ENCODE assay signal across 10 mouse cellular contexts in genomic region chr2:69275875-69276274, GRCm38 (mm10).
DNase-seq lines count a peak whose midpoint lies in the region; ATAC-seq and TF ChIP-seq lines count a peak whose summit lies in the region.
"Had no signal": no experiment of that assay in that cellular context is flagged by ENCODE, and none has a peak within 500 bp of the region (broad histone marks: within the 10 kb centered on the region; RNA-seq: fewer than 3 reads in every experiment).

No protein-coding gene starts in this region.

- TF ChIP-seq POLR2A in MEL (IDR thresholded peaks at IDR 0.05; ENCODE audit: control insufficient read depth in 1 of 2, insufficient read depth in 1 of 2, low read depth in 1 of 2, low read length in 2 of 2, poor library complexity in 1 of 2), result no peak

- no peak overlapping the region for H3K9ac ChIP-seq in MEL (ENCODE audit: control insufficient read depth, low read depth, low read length, poor library complexity, severe bottlenecking)
- no peak overlapping the region for H3K9ac ChIP-seq in liver, embryonic 14.5 days (replicated peaks)
- H3K9ac ChIP-seq: embryonic facial prominence, embryonic 13.5 days; limb, embryonic 13.5 days had no signal

- peak; percentile 95 for ATAC-seq in common myeloid progenitor, adult 5-6 weeks (replicated peaks; ENCODE audit: low read depth, poor library complexity, severe bottlenecking)
- no peak for ATAC-seq in liver, embryonic 14.5 days (ENCODE audit: insufficient read depth)
- ATAC-seq in megakaryocyte-erythroid progenitor cell, adult 5-6 weeks (replicated peaks; ENCODE audit: low FRiP score, low TSS enrichment, poor library complexity, severe bottlenecking), result no peak

- H3K36me3 ChIP-seq in MEL (ENCODE audit: control insufficient read depth in 1 of 2, insufficient read depth in 2 of 2, low read length in 2 of 2), result no peaks in the 10 kb centered on the region
- H3K36me3 ChIP-seq in liver, embryonic 14.5 days (replicated peaks; ENCODE audit: control insufficient read depth, insufficient read depth, low read depth), result no peaks in the 10 kb centered on the region
- H3K36me3 ChIP-seq: embryonic facial prominence, embryonic 13.5 days; limb, embryonic 13.5 days had no signal

- H3K9me3 ChIP-seq in MEL (replicated peaks; ENCODE audit: insufficient read depth, low read length), result no peaks in the 10 kb centered on the region
- no peaks in the 10 kb centered on the region for H3K9me3 ChIP-seq in liver, embryonic 14.5 days (ENCODE audit: control insufficient read depth, low read length)
- H3K9me3 ChIP-seq: embryonic facial prominence, embryonic 13.5 days; limb, embryonic 13.5 days had no signal

- peak; percentile 10 for DNase-seq in left cerebral cortex, adult 11 months (ENCODE audit: low spot score)
- no peak for DNase-seq in left cerebral cortex, adult 18-20 months (ENCODE audit: low spot score in 2 of 2)
- DNase-seq in MEL (ENCODE audit: low read depth, low spot score), result peak; percentile 3
- no peak for DNase-seq in liver, embryonic 14.5 days (ENCODE audit: low read depth in 3 of 3, low spot score in 3 of 3)
- DNase-seq in urinary bladder, postnatal 14 days (ENCODE audit: low spot score), result no peak
- DNase-seq in heart, adult 8-10 months (ENCODE audit: low spot score), result no peak

- H3K4me2 ChIP-seq in liver, embryonic 14.5 days (ENCODE audit: low read depth), result no peak overlapping the region
- H3K4me2 ChIP-seq: embryonic facial prominence, embryonic 13.5 days; limb, embryonic 13.5 days had no signal

- no peak; a peak in 1 of 6 replicates for TF ChIP-seq CTCF in MEL (IDR thresholded peaks at IDR 0.05 in 2 of 3, conservative IDR thresholded peaks at IDR 0.05 in 1 of 3; ENCODE audit: control insufficient read depth in 1 of 3, insufficient read depth in 1 of 3, low read depth in 2 of 3, low read length in 3 of 3, poor library complexity in 1 of 3, severe bottlenecking in 1 of 3)
- peak; percentile 40; the same call in 1 of the 2 replicates for TF ChIP-seq CTCF in liver, embryonic 14.5 days (IDR thresholded peaks at IDR 0.05; ENCODE audit: low read depth)

- no peak overlapping the region for H3K27ac ChIP-seq in MEL (ENCODE audit: control insufficient read depth, low read depth, low read length)
- no peak overlapping the region for H3K27ac ChIP-seq in liver, embryonic 14.5 days
- H3K27ac ChIP-seq: embryonic facial prominence, embryonic 13.5 days; limb, embryonic 13.5 days had no signal

- H3K79me2 ChIP-seq in MEL (ENCODE audit: control insufficient read depth, insufficient read depth, low read length, poor library complexity), result no peaks in the 10 kb centered on the region

- no peak for TF ChIP-seq RAD21 in MEL (IDR thresholded peaks at IDR 0.05; ENCODE audit: low read depth, low read length)

- no peaks in the 10 kb centered on the region for H3K27me3 ChIP-seq in MEL (ENCODE audit: control insufficient read depth in 1 of 2, insufficient read depth in 2 of 2, low read length in 2 of 2)
- no peaks in the 10 kb centered on the region for H3K27me3 ChIP-seq in liver, embryonic 14.5 days (ENCODE audit: control insufficient read depth, insufficient read depth, low read length)
- H3K27me3 ChIP-seq: embryonic facial prominence, embryonic 13.5 days; limb, embryonic 13.5 days had no signal

- no peaks in the 10 kb centered on the region for H3K4me1 ChIP-seq in MEL (ENCODE audit: control insufficient read depth in 1 of 2, insufficient read depth in 2 of 2, low read length in 2 of 2)
- no peaks in the 10 kb centered on the region for H3K4me1 ChIP-seq in liver, embryonic 14.5 days (replicated peaks; ENCODE audit: control insufficient read depth in 2 of 2, insufficient read depth in 2 of 2, low read length in 1 of 2)
- H3K4me1 ChIP-seq: embryonic facial prominence, embryonic 13.5 days; limb, embryonic 13.5 days had no signal

- 5% methylated on average over 1 of the region's 1 CpGs for WGBS in liver, embryonic 14.5 days (ENCODE audit: insufficient replicate concordance)

- TF ChIP-seq EP300 in MEL (IDR thresholded peaks at IDR 0.05; ENCODE audit: low read depth in 1 of 2, low read length in 2 of 2), result no peak
- TF ChIP-seq EP300 in liver, embryonic 14.5 days (IDR thresholded peaks at IDR 0.05; ENCODE audit: low read depth), result no peak

- H3K4me3 ChIP-seq in MEL (ENCODE audit: control insufficient read depth in 1 of 2, insufficient read depth in 1 of 2, low read depth in 2 of 2, low read length in 2 of 2), result no peak overlapping the region
- H3K4me3 ChIP-seq in liver, embryonic 14.5 days (ENCODE audit: insufficient read depth in 1 of 2, low read depth in 2 of 2, low read length in 2 of 2), result no peak overlapping the region
- H3K4me3 ChIP-seq: embryonic facial prominence, embryonic 13.5 days; limb, embryonic 13.5 days had no signal

TF ChIP-seq in MEL, 35 proteins besides CTCF, POLR2A, EP300 and RAD21:
- TF ChIP-seq E2F4 (IDR thresholded peaks at IDR 0.05; ENCODE audit: borderline replicate concordance, low read depth, low read length) (no peak), KAT2A (conservative IDR thresholded peaks at IDR 0.05; ENCODE audit: low read depth, low read length) (no peak), CHD2 (IDR thresholded peaks at IDR 0.05; ENCODE audit: low read length) (no peak), NELFE (IDR thresholded peaks at IDR 0.05; ENCODE audit: low read depth, low read length) (no peak), ZC3H11A (IDR thresholded peaks at IDR 0.05; ENCODE audit: low read depth, low read length) (no peak)

Comparison
In these comparisons a context has a peak if more than half of its experiments do, and no peak if none do; other contexts are left out.
1. DNase-seq: peak in left cerebral cortex, adult 11 months (single experiment) and MEL (single experiment); none in left cerebral cortex, adult 18-20 months (0 of 2), liver, embryonic 14.5 days (0 of 3), urinary bladder, postnatal 14 days (single experiment) and heart, adult 8-10 months (single experiment).